Mouse (Mus musculus): ENCODE data around the gene Rbm5. TPM values are rescaled to one million over a fixed set of nuclear protein-coding genes. Genes with fewer than 3 reads are reported as not detected.

Rbm5 gene
- polyA plus RNA-seq, 1 experiment from 2014 or later = 48.9 TPM

DNA sequence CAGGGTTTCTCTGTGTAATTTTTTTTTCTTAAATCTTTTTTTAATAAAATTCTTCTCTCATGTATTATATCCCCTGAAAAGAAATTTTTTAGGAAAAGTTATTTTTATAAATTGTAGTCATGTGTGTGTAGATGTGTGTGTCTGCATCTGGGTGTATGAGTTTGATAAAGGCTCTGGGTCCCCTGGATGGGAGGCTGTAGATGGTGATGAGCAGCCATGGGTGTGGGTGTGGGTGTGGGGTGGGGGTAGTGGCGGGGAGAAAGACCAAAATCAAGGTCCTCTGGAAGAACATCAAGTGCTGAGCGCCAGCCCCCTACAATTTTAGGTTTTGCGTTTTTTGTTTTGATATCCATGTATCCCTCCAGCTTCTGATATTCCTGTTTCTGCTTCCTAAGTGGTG, 22.7 kb downstream of the Rbm5 start:
- H3K36me3 ChIP-seq (ENCODE audit: control insufficient read depth, insufficient read depth) = peaks cover 96% of the 10 kb centered on the region

DNA sequence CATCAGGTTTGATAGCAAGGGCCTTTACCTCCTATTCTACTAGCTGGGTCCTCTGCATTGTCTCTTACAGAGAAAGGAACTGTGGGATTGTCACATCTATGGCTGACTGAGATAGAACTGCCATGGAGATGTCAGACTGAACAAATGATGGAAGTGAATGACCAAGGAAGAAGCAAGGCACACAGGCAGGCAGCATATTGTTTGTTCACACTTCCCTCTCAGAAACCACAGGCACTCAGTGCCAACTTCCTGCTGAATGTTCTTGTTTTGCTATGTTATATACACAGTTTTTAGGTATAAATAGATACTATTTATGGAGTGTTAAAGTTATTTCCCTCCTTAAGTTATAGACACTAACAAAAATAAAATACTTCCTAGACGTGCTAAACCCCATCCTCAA, 23.5 kb downstream of the Rbm5 start:
- no peak for ATAC-seq
- WGBS = 89% methylated on average over 1 of the region's 1 CpGs
- H3K9me3 ChIP-seq (ENCODE audit: control insufficient read depth) = no peaks in the 10 kb centered on the region
- no peak overlapping the region for H3K4me3 ChIP-seq (ENCODE audit: low read depth, low read length)
- no peak overlapping the region for H3K9ac ChIP-seq (ENCODE audit: low read depth, low read length)
- no peak overlapping the region for H3K4me2 ChIP-seq (replicated peaks; ENCODE audit: low read depth)
- peaks cover 97% of the 10 kb centered on the region for H3K36me3 ChIP-seq (ENCODE audit: control insufficient read depth, insufficient read depth)
- no peaks in the 10 kb centered on the region for H3K27me3 ChIP-seq (replicated peaks; ENCODE audit: control insufficient read depth, insufficient read depth, low read length)
- no peak overlapping the region for H3K27ac ChIP-seq (ENCODE audit: low read depth, low read length)
- TF ChIP-seq CTCF (IDR thresholded peaks at IDR 0.05; ENCODE audit: low read depth) = no peak
- H3K4me1 ChIP-seq (replicated peaks; ENCODE audit: control insufficient read depth, insufficient read depth, low read length) = no peaks in the 10 kb centered on the region

More for the DNA sequence above, 22.7 kb downstream of the Rbm5 start:
- H3K9ac ChIP-seq (ENCODE audit: low read depth, low read length) = no peak overlapping the region
- 92% methylated on average over 3 of the region's 3 CpGs for WGBS
- no peak overlapping the region for H3K4me3 ChIP-seq (ENCODE audit: low read depth, low read length)
- H3K4me2 ChIP-seq (replicated peaks; ENCODE audit: low read depth) = no peak overlapping the region
- ATAC-seq = no peak
- H3K4me1 ChIP-seq (replicated peaks; ENCODE audit: control insufficient read depth, insufficient read depth, low read length) = no peaks in the 10 kb centered on the region
- no peak overlapping the region; the same call in 1 of the 2 replicates for H3K27ac ChIP-seq (ENCODE audit: low read depth, low read length)
- no peaks in the 10 kb centered on the region for H3K9me3 ChIP-seq (ENCODE audit: control insufficient read depth)
- no peaks in the 10 kb centered on the region for H3K27me3 ChIP-seq (replicated peaks; ENCODE audit: control insufficient read depth, insufficient read depth, low read length)
- no peak for TF ChIP-seq CTCF (IDR thresholded peaks at IDR 0.05; ENCODE audit: low read depth)

DNA sequence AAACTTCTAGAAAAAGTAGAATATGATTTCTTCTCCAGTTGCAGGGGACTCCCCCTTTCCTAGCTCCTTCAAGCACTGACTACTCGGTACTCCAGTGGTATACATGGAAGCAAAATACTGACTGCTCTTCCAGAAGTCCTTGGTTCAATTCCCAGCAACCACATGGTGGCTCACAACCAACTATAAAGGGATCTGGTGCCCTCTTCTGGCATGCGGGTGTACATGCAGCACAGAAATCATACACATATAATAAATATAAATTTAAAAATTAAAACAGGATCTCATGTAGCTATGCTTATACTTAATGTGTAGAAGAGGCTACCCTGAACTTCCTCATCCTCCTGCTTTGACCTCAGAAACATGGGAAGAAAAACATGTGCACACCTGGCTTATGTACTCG, 24.1 kb downstream of the Rbm5 start:
- Histone ChIP-seq H3K27ac (ENCODE audit: low read depth, low read length) (no peak overlapping the region; the same call in 1 of the 2 replicates), H3K9me3 (ENCODE audit: control insufficient read depth) (no peaks in the 10 kb centered on the region), H3K4me2 (replicated peaks; ENCODE audit: low read depth) (no peak overlapping the region), H3K4me1 (replicated peaks; ENCODE audit: control insufficient read depth, insufficient read depth, low read length) (no peaks in the 10 kb centered on the region), H3K27me3 (replicated peaks; ENCODE audit: control insufficient read depth, insufficient read depth, low read length) (no peaks in the 10 kb centered on the region), H3K36me3 (ENCODE audit: control insufficient read depth, insufficient read depth) (peaks cover 97% of the 10 kb centered on the region), H3K4me3 (ENCODE audit: low read depth, low read length) (no peak overlapping the region), H3K9ac (ENCODE audit: low read depth, low read length) (no peak overlapping the region)
- peak; percentile 47 for TF ChIP-seq CTCF (IDR thresholded peaks at IDR 0.05; ENCODE audit: low read depth)
- no peak for ATAC-seq
- WGBS = 98% methylated on average over 3 of the region's 3 CpGs

- Histone ChIP-seq H3K9ac (ENCODE audit: low read depth, low read length) (no peak overlapping the region), H3K4me2 (replicated peaks; ENCODE audit: low read depth) (no peak overlapping the region), H3K36me3 (ENCODE audit: control insufficient read depth, insufficient read depth) (peaks cover 97% of the 10 kb centered on the region), H3K9me3 (ENCODE audit: control insufficient read depth) (no peaks in the 10 kb centered on the region), H3K4me3 (ENCODE audit: low read depth, low read length) (no peak overlapping the region), H3K4me1 (replicated peaks; ENCODE audit: control insufficient read depth, insufficient read depth, low read length) (no peaks in the 10 kb centered on the region), H3K27ac (ENCODE audit: low read depth, low read length) (no peak overlapping the region), H3K27me3 (replicated peaks; ENCODE audit: control insufficient read depth, insufficient read depth, low read length) (no peaks in the 10 kb centered on the region)
- 88% methylated on average over 6 of the region's 6 CpGs for WGBS
- no peak for ATAC-seq
- TF ChIP-seq CTCF (IDR thresholded peaks at IDR 0.05; ENCODE audit: low read depth) = no peak
These were observed 26.7 kb downstream of the Rbm5 start for GRCm38 (mm10) chr9:107744061-107744460.

- Histone ChIP-seq H3K4me3 (ENCODE audit: low read depth, low read length) (no peak overlapping the region), H3K9me3 (ENCODE audit: control insufficient read depth) (no peaks in the 10 kb centered on the region), H3K9ac (ENCODE audit: low read depth, low read length) (no peak overlapping the region), H3K4me1 (replicated peaks; ENCODE audit: control insufficient read depth, insufficient read depth, low read length) (no peaks in the 10 kb centered on the region; the same call in 1 of the 2 replicates), H3K4me2 (replicated peaks; ENCODE audit: low read depth) (no peak overlapping the region), H3K27me3 (replicated peaks; ENCODE audit: control insufficient read depth, insufficient read depth, low read length) (peaks cover 11% of the 10 kb centered on the region; the same call in 1 of the 2 replicates), H3K27ac (ENCODE audit: low read depth, low read length) (0 out of 2 replicates have a peak overlapping the region, but pooled peaks have one; percentile 21), H3K36me3 (ENCODE audit: control insufficient read depth, insufficient read depth) (peaks cover 55% of the 10 kb centered on the region)
- ATAC-seq = peak; percentile 56
- TF ChIP-seq CTCF (IDR thresholded peaks at IDR 0.05; ENCODE audit: low read depth) = peak; percentile 76
- 52% methylated on average over 4 of the region's 4 CpGs for WGBS
These were observed 32.0 kb downstream of the Rbm5 start for GRCm38 (mm10) chr9:107738841-107739202.

- WGBS = 18% methylated on average over 7 of the region's 7 CpGs
- H3K27ac ChIP-seq (ENCODE audit: low read depth, low read length) = 0 out of 2 replicates have a peak overlapping the region, but pooled peaks have one; percentile 8
- H3K4me2 ChIP-seq (replicated peaks; ENCODE audit: low read depth) = no peak overlapping the region
- TF ChIP-seq CTCF (IDR thresholded peaks at IDR 0.05; ENCODE audit: low read depth) = peak; percentile 98
- no peak overlapping the region for H3K4me3 ChIP-seq (ENCODE audit: low read depth, low read length)
- H3K27me3 ChIP-seq (replicated peaks; ENCODE audit: control insufficient read depth, insufficient read depth, low read length) = peaks cover 11% of the 10 kb centered on the region; the same call in 1 of the 2 replicates
- no peaks in the 10 kb centered on the region for H3K9me3 ChIP-seq (ENCODE audit: control insufficient read depth)
- H3K36me3 ChIP-seq (ENCODE audit: control insufficient read depth, insufficient read depth) = peaks cover 49% of the 10 kb centered on the region
- H3K4me1 ChIP-seq (replicated peaks; ENCODE audit: control insufficient read depth, insufficient read depth, low read length) = no peaks in the 10 kb centered on the region; the same call in 1 of the 2 replicates
- H3K9ac ChIP-seq (ENCODE audit: low read depth, low read length) = no peak overlapping the region
- peak; percentile 46 for ATAC-seq
These were observed 32.6 kb downstream of the Rbm5 start for GRCm38 (mm10) chr9:107738020-107738840.
